In the genomic region with DNA sequence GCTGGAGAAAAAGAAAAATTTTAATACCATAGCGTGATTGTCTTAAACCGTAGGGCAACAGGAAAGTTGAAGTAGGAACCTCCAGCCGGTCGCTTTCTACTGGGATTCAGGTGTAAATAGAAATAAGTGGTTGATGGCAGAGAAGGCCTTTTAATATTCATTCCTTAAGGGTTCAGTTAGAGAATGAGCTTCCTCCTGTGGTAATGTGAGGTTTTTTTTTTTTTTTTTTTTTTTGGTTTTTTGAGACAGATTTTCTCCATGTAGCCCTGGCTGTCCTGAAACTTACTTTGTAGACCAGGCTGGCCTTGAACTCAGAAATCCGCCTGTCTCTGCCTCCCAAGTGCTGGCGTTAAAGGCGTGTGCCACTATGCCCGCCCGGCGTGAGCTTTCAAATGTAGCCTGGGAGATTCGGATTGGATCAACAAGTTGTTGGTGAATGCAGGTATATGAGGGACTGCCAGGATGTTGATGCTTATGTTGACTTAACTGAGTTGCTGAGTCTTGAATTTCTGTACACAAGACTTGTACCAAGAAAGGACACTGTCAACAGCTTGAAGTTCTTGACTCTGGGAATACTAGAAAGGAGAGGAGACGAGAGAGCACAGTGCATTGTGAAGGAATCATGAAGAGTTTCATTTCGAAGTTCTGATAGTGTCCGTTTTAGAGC, we compare ENCODE assay signal across 8 mouse cellular contexts. TPM values are rescaled to one million over a fixed set of nuclear protein-coding genes. Genes with fewer than 3 reads are reported as not detected.
DNase-seq lines count a peak whose midpoint lies in the region; ATAC-seq and TF ChIP-seq lines count a peak whose summit lies in the region.

No protein-coding gene starts in this region.

- no peak for DNase-seq in lung, postnatal 0 days (ENCODE audit: low spot score)
- no peak for DNase-seq in lung, postnatal 25 days (ENCODE audit: low spot score)
- DNase-seq in limb, embryonic 11.5 days (ENCODE audit: low spot score) = no peak
- no peak for DNase-seq in cerebellum, adult 11-12 months
- DNase-seq in layer of hippocampus, postnatal 36 days = no peak

- H3K9me3 ChIP-seq in lung, postnatal 0 days (ENCODE audit: low read length) = no peaks in the 10 kb centered on the region
- no peaks in the 10 kb centered on the region for H3K9me3 ChIP-seq in limb, embryonic 11.5 days (ENCODE audit: control insufficient read depth, low read length)
- H3K9me3 ChIP-seq in stomach, embryonic 14.5 days (ENCODE audit: control insufficient read depth, low read depth, low read length) = no peaks in the 10 kb centered on the region

- peaks cover 2% of the 10 kb centered on the region; the same call in 1 of the 2 replicates for H3K36me3 ChIP-seq in lung, postnatal 0 days (ENCODE audit: insufficient read depth, low read length)
- H3K36me3 ChIP-seq in limb, embryonic 11.5 days (ENCODE audit: control insufficient read depth, insufficient read depth, low read length) = peaks cover 10% of the 10 kb centered on the region; the same call in 1 of the 2 replicates
- peaks cover 18% of the 10 kb centered on the region; the same call in 1 of the 2 replicates for H3K36me3 ChIP-seq in stomach, embryonic 14.5 days (ENCODE audit: control insufficient read depth, insufficient read depth, low read length)

- TF ChIP-seq POLR2A in embryonic fibroblast, embryonic 13.5 days (IDR thresholded peaks at IDR 0.05; ENCODE audit: low read depth, low read length) = no peak

- no peak for TF ChIP-seq CTCF in lung, postnatal 0 days (IDR thresholded peaks at IDR 0.05)
- TF ChIP-seq CTCF in embryonic fibroblast, embryonic 13.5 days (IDR thresholded peaks at IDR 0.05; ENCODE audit: borderline replicate concordance, insufficient read depth, low read length) = no peak

- TF ChIP-seq EP300 in lung, postnatal 0 days (IDR thresholded peaks at IDR 0.05) = no peak

- no peaks in the 10 kb centered on the region for H3K27me3 ChIP-seq in lung, postnatal 0 days (replicated peaks; ENCODE audit: insufficient read depth, low read length)
- H3K27me3 ChIP-seq in limb, embryonic 11.5 days (ENCODE audit: control insufficient read depth, insufficient read depth, low read length) = no peaks in the 10 kb centered on the region
- no peaks in the 10 kb centered on the region for H3K27me3 ChIP-seq in stomach, embryonic 14.5 days (ENCODE audit: control insufficient read depth, insufficient read depth, low read length)

- H3K27ac ChIP-seq in lung, postnatal 0 days (ENCODE audit: low read length) = peak overlapping the region; percentile 94
- H3K27ac ChIP-seq in embryonic fibroblast, embryonic 13.5 days (ENCODE audit: insufficient read depth, low read length) = peak overlapping the region; percentile 51; the same call in 1 of the 2 replicates
- no peak overlapping the region for H3K27ac ChIP-seq in limb, embryonic 11.5 days (replicated peaks; ENCODE audit: low read depth, low read length)
- no peak overlapping the region for H3K27ac ChIP-seq in stomach, embryonic 14.5 days (ENCODE audit: low read length)

- no peak for ATAC-seq in lung, postnatal 0 days
- ATAC-seq in limb, embryonic 11.5 days (ENCODE audit: insufficient number of reproducible peaks, low FRiP score, low TSS enrichment, low read depth) = no peak
- no peak for ATAC-seq in stomach, embryonic 14.5 days (ENCODE audit: insufficient number of reproducible peaks, insufficient read depth, low FRiP score, low read depth)
- ATAC-seq in CD4-positive, CD25-positive, alpha-beta regulatory T cell, adult 4 months = no peak

- peak overlapping the region; percentile 98 for H3K4me3 ChIP-seq in lung, postnatal 0 days (ENCODE audit: low read depth, low read length)
- H3K4me3 ChIP-seq in embryonic fibroblast, embryonic 13.5 days (ENCODE audit: insufficient read depth, low read length) = peak overlapping the region; percentile 88
- H3K4me3 ChIP-seq in limb, embryonic 11.5 days (ENCODE audit: low read depth, low read length) = peak overlapping the region; percentile 99
- H3K4me3 ChIP-seq in stomach, embryonic 14.5 days (ENCODE audit: low read depth, low read length) = peak overlapping the region; percentile 99

- peak overlapping the region; percentile 96 for H3K9ac ChIP-seq in lung, postnatal 0 days (replicated peaks; ENCODE audit: low read depth)
- peak overlapping the region; percentile 94 for H3K9ac ChIP-seq in limb, embryonic 11.5 days (ENCODE audit: low read length)
- H3K9ac ChIP-seq in stomach, embryonic 14.5 days (replicated peaks; ENCODE audit: low read depth, low read length) = peak overlapping the region; percentile 97

- 46% methylated on average over 14 of the region's 14 CpGs for WGBS in lung, postnatal 0 days
- WGBS in limb, embryonic 11.5 days = 63% methylated on average over 14 of the region's 14 CpGs
- WGBS in stomach, embryonic 14.5 days = 60% methylated on average over 14 of the region's 14 CpGs

- no peaks in the 10 kb centered on the region; the same call in 1 of the 2 replicates for H3K4me1 ChIP-seq in lung, postnatal 0 days (ENCODE audit: insufficient read depth, low read depth, low read length)
- no peaks in the 10 kb centered on the region for H3K4me1 ChIP-seq in embryonic fibroblast, embryonic 13.5 days (ENCODE audit: control insufficient read depth, insufficient read depth, low read length)
- H3K4me1 ChIP-seq in limb, embryonic 11.5 days (ENCODE audit: control insufficient read depth, insufficient read depth, low read length) = no peaks in the 10 kb centered on the region; the same call in 1 of the 2 replicates
- H3K4me1 ChIP-seq in stomach, embryonic 14.5 days (ENCODE audit: control insufficient read depth, insufficient read depth, low read length) = peaks cover 4% of the 10 kb centered on the region; the same call in 1 of the 2 replicates

- H3K4me2 ChIP-seq in lung, postnatal 0 days (replicated peaks; ENCODE audit: low read depth, low read length) = peak overlapping the region; percentile 72
- peak overlapping the region; percentile 61 for H3K4me2 ChIP-seq in limb, embryonic 11.5 days (ENCODE audit: low read depth, severe bottlenecking)
- peak overlapping the region; percentile 71 for H3K4me2 ChIP-seq in stomach, embryonic 14.5 days (replicated peaks; ENCODE audit: low read depth, low read length)

RNA-seq across cellular contexts. Expression of a gene that starts 1.2 kb away (rescaled TPM):
- polyA plus RNA-seq in lung, postnatal 0 days (2015; fragmentation: Nextera tagmentation; extraction: Ambion mirVana) = 173 and 190 TPM in 2 replicates
- 131 and 170 TPM in 2 replicates for polyA plus RNA-seq in embryonic fibroblast, embryonic 13.5 days (2011; ENCODE audit: insufficient read length, low read depth, missing spikeins)
- 316 and 334 TPM in 2 replicates for polyA plus RNA-seq in limb, embryonic 11.5 days (2014; fragmentation: Nextera tagmentation; extraction: Ambion mirVana)
- polyA plus RNA-seq in stomach, embryonic 14.5 days (2014; fragmentation: Nextera tagmentation; extraction: Ambion mirVana) = 278 and 324 TPM in 2 replicates
- 100 to 1,000 TPM; 258 to 279 TPM for polyA plus RNA-seq in CD4-positive, CD25-positive, alpha-beta regulatory T cell, adult 4 months (2017; shearing (Covaris generic))
- 100 to 1,000 TPM; 100 to 101 TPM for total RNA-seq in layer of hippocampus, postnatal 36 days (2021)

RNA-seq across cellular contexts. Expression of a gene that starts 46.6 kb away (rescaled TPM):
- polyA plus RNA-seq in lung, postnatal 0 days (2015; fragmentation: Nextera tagmentation; extraction: Ambion mirVana) = 120 and 125 TPM in 2 replicates
- polyA plus RNA-seq in embryonic fibroblast, embryonic 13.5 days (2011; ENCODE audit: insufficient read length, low read depth, missing spikeins) = 178 and 208 TPM in 2 replicates
- polyA plus RNA-seq in limb, embryonic 11.5 days (2014; fragmentation: Nextera tagmentation; extraction: Ambion mirVana) = 343 and 367 TPM in 2 replicates
- 270 and 271 TPM in 2 replicates for polyA plus RNA-seq in stomach, embryonic 14.5 days (2014; fragmentation: Nextera tagmentation; extraction: Ambion mirVana)
- 100 to 1,000 TPM; 270 to 312 TPM for polyA plus RNA-seq in CD4-positive, CD25-positive, alpha-beta regulatory T cell, adult 4 months (2017; shearing (Covaris generic))
- total RNA-seq in layer of hippocampus, postnatal 36 days (2021) = 100 to 1,000 TPM; 149 to 169 TPM

RNA-seq across cellular contexts. Expression of a gene that starts 47.2 kb away (rescaled TPM):
- 0.39 and 0.48 TPM in 2 replicates for polyA plus RNA-seq in lung, postnatal 0 days (2015; fragmentation: Nextera tagmentation; extraction: Ambion mirVana)
- polyA plus RNA-seq in embryonic fibroblast, embryonic 13.5 days (2011; ENCODE audit: insufficient read length, low read depth, missing spikeins) = 0.77 and 1.0 TPM in 2 replicates
- polyA plus RNA-seq in limb, embryonic 11.5 days (2014; fragmentation: Nextera tagmentation; extraction: Ambion mirVana) = 1.9 and 2.1 TPM in 2 replicates
- 2.0 TPM in 2 replicates for polyA plus RNA-seq in stomach, embryonic 14.5 days (2014; fragmentation: Nextera tagmentation; extraction: Ambion mirVana)
- under 1 TPM; 0.87 to 0.98 TPM for polyA plus RNA-seq in CD4-positive, CD25-positive, alpha-beta regulatory T cell, adult 4 months (2017; shearing (Covaris generic))
- total RNA-seq in layer of hippocampus, postnatal 36 days (2021) = 100 to 1,000 TPM; 226 to 242 TPM

RNA-seq across cellular contexts. Expression of a gene that starts 51.8 kb away (rescaled TPM):
- 13.3 and 14.3 TPM in 2 replicates for polyA plus RNA-seq in lung, postnatal 0 days (2015; fragmentation: Nextera tagmentation; extraction: Ambion mirVana)
- polyA plus RNA-seq in embryonic fibroblast, embryonic 13.5 days (2011; ENCODE audit: insufficient read length, low read depth, missing spikeins) = 27.0 and 38.4 TPM in 2 replicates
- polyA plus RNA-seq in limb, embryonic 11.5 days (2014; fragmentation: Nextera tagmentation; extraction: Ambion mirVana) = 23.2 and 25.9 TPM in 2 replicates
- polyA plus RNA-seq in stomach, embryonic 14.5 days (2014; fragmentation: Nextera tagmentation; extraction: Ambion mirVana) = 22.2 and 23.0 TPM in 2 replicates
- polyA plus RNA-seq in CD4-positive, CD25-positive, alpha-beta regulatory T cell, adult 4 months (2017; shearing (Covaris generic)) = 10 to 100 TPM; 10.4 to 15.6 TPM
- total RNA-seq in layer of hippocampus, postnatal 36 days (2021) = 10 to 100 TPM; 50.1 to 53.0 TPM

Comparison
In these comparisons a context has a peak if more than half of its experiments do, and no peak if none do; other contexts are left out.
1. H3K27ac ChIP-seq: peak in lung, postnatal 0 days (single experiment) and embryonic fibroblast, embryonic 13.5 days (single experiment); none in limb, embryonic 11.5 days (single experiment) and stomach, embryonic 14.5 days (single experiment).
2. Peak in every context shown above with its lines, with median percentiles within 50 percentile points of each other: H3K4me2 ChIP-seq, H3K4me3 ChIP-seq and H3K9ac ChIP-seq.